Mouse (Mus musculus): ENCODE results near the gene Rbm38.

DNA sequence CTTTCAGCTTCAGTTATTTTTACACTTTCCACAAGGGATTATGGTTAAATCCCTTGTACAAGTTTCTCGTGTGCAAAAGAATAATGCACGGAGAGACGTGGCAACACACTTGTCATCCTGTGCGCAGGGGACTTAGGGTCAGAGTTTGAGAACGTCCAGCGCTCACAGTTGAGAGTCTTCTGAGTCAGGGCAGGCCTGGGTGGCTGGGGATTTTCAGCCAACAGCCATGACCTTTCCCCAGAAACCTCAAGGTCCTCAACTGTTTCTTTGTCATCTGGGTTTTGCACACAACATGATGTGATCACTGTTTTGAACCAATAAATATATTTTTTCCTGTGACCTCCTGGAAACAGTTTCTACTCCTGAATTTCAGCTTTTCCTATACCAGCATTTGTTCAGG lies 30.1 kb upstream of the Rbm38 start:
- no peak for TF ChIP-seq CTCF (IDR thresholded peaks at IDR 0.05; ENCODE audit: control insufficient read depth, insufficient read depth, insufficient read length)
- TF ChIP-seq USF1 (IDR thresholded peaks at IDR 0.05; ENCODE audit: low read depth): no peak
- no peak for TF ChIP-seq MAX (IDR thresholded peaks at IDR 0.05)
- TF ChIP-seq MYOG (IDR thresholded peaks at IDR 0.05; ENCODE audit: control insufficient read depth, extremely low read depth, insufficient read length): no peak
- TF ChIP-seq MYOD1 (IDR thresholded peaks at IDR 0.05; ENCODE audit: control insufficient read depth, insufficient read length, low read depth): no peak

Measured in C2C12 (cell line).